Mouse (Mus musculus) left cerebral cortex, postnatal 14 days (tissue): ENCODE measurements around the gene Mtx1. TPM values are rescaled to one million over a fixed set of nuclear protein-coding genes. Genes with fewer than 3 reads are reported as not detected.
"Not testable (repeated sequence)": the region's sequence is repeated elsewhere in the genome, so short reads cannot be mapped to it uniquely, and the experiment has no call there.

Experiments used
- DNase-seq, 2 experiments: peaks; one replicate each; pipeline ENCODE4 v3.0.0; 2021 to 2022; ENCODE audit warnings: low spot score in 2 of 2, mixed read lengths in 1 of 2
- intact Hi-C: fragments of 180-260 bp; cut with DNase I; formaldehyde crosslinking; loops from one replicate; pipeline ENCODE4 v1.15.1; 2025
- total RNA-seq, 2 experiments: library from RNA; stranded (reverse); gene quantifications; 2 replicates each; pipeline ENCODE4 v1.2.3; 2021

Mtx1 gene
- total RNA-seq, 2 experiments from 2014 or later = 96.9 to 107 TPM

GRCm38 (mm10) chr3:89221167-89221566 lies 5.7 kb downstream of the Mtx1 start:
- intact Hi-C loops = loop anchor here (10.0 kb wide), 1 partner anchor 554 kb away; the partner anchor contains the start of gene Ube2q1
- no peak for DNase-seq

DNA sequence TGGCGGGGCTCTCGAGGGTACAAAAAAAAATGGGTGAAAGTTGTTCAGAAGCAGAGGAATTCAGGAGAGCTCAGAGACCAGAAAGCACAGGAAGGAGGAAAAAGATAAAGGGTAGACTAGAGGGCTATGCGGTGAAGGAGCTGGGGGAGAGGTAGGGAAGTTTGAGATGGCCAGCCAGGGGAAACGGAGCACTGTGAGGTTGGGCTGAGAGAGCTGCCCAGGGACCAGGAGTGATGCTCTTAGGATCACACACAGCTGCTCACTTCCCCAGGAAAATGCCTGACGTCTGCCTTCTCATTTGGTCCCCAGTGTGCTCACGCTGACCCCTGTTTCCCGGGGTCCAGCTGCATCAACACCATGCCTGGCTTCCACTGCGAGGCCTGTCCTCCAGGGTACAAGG lies 7.3 kb downstream of the Mtx1 start:
- intact Hi-C loops = no loop called here
- DNase-seq = no peak

GRCm38 (mm10) chr3:89218271-89218670 lies 8.6 kb downstream of the Mtx1 start:
- no peak for DNase-seq
- intact Hi-C loops = no loop called here

- intact Hi-C loops, DNase-seq: not testable (repeated sequence)
Observed at GRCm38 (mm10) chr3:89216407-89216806, 10.5 kb downstream of the Mtx1 start.

- intact Hi-C loops = no loop called here
- DNase-seq = peak; percentile 92 to 96
Observed at GRCm38 (mm10) chr3:89215853-89216252, 11.0 kb downstream of the Mtx1 start.

DNA sequence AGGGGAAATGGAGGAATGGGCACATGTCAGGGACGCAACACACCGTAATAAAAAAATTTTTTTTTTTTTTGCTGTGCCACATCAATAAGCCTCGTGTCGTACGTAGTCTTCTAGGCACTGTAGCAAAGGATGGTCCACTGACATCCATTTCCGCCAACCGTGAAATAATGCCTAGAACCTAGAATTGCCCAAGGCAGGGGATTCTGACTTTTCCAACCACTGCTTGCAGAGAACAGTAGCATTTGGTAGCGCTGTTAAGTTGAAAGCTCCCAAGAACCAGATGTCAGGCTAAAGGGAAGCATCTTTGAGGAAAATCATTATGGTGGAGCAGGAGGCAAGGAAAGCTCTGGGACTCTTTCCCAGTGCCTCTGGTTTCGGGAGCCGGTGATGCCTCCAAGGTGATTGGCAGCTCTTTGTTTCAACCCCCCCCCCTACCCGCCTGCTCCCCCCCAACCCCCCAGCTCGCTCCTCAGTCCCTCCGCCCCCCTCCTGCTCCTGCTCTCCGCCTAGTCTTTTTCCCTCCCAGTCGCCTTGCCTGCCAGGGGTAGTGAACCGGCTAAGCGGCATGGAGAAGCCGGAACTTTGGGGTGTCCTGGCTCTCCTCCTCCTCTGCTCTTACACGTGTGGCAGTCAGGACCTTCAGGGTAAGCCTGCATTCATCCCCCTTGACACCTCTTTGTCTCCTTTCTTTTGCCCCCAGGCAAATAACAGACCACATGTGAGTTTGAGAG lies 12.0 kb downstream of the Mtx1 start, which contains the start of gene Thbs3:
Gene Thbs3, plus strand, starts transcription at position 500 of the 731 bp plus-strand sequence.
- DNase-seq = no peak
- intact Hi-C loops = loop anchor here (5.0 kb wide), 1 partner anchor 98 kb away; no protein-coding TSS in a partner anchor

DNA sequence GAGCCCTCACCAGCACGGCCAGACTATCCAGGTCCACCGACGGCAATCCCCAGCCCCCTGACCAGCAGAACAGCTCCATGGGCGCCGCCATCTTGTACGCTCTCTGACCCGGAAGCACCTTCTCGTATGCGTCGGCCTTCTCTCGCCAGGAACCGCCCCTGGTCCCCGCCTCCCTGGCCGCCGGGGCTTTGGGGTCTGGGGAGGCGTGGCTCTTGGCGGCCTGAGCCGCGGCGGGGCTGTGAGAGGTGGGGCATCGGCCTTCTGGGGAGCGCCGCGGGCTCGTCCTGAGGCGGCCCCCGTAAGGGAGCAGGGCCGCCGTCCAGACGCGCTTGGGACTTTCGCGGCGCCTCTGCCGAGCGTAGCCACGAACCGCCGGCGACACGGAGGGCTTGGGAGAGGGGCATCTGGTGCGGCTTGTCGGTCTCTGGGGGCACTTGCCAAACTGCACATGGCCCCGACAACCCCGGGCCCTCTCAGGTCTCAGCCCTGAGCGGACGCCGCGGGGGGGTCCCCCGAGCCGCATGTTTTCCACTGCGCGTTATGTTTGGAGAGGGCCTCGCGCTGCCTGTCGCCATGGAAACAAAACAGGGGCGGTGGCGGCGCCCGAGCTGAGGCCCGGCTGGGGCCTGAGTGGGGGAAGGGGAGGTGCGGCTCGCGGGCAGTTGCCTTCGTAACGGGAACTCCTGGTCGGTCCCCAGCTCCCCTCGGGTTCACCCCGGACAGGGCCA lies 12.9 kb downstream of the Mtx1 start:
- intact Hi-C loops = loop anchor here (5.0 kb wide), 1 partner anchor 97 kb away; no protein-coding TSS in a partner anchor
- DNase-seq = peak; percentile 84 to 90

- DNase-seq = no peak
- intact Hi-C loops = loop anchor here (5.0 kb wide), 1 partner anchor 93 kb away; no protein-coding TSS in a partner anchor
Observed at GRCm38 (mm10) chr3:89210731-89211130, 16.2 kb downstream of the Mtx1 start.

- no peak for DNase-seq
Observed at GRCm38 (mm10) chr3:89210162-89210561, 16.7 kb downstream of the Mtx1 start.

DNA sequence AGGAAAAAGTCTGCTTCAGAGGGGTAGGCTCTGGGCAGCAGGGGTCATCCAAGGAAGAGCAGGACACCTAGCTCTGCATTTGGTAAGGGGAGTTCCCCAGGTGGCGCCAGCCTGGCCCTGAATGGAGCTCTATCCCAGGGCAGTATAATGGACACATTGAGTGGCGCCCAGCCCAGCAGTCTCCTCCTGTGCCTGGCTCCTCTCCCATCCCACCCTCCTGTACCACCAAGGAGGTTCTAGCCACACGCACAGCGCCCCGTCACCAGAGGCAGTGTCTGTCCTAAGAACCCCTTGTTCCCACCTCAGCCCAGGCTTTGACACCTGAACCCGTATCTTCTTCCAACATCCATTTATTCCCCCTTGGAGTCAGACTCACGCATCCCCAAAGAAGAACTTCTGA lies 17.2 kb downstream of the Mtx1 start:
- intact Hi-C loops = loop anchor here (5.0 kb wide), 1 partner anchor 92 kb away; no protein-coding TSS in a partner anchor
- no peak for DNase-seq

More at GRCm38 (mm10) chr3:89210162-89210561, 16.7 kb downstream of the Mtx1 start:
- intact Hi-C loops = loop anchor here (5.0 kb wide), 1 partner anchor 93 kb away; no protein-coding TSS in a partner anchor

- no peak for DNase-seq
- intact Hi-C loops = no loop called here
Observed at GRCm38 (mm10) chr3:89208736-89209135, 18.2 kb downstream of the Mtx1 start.

DNA sequence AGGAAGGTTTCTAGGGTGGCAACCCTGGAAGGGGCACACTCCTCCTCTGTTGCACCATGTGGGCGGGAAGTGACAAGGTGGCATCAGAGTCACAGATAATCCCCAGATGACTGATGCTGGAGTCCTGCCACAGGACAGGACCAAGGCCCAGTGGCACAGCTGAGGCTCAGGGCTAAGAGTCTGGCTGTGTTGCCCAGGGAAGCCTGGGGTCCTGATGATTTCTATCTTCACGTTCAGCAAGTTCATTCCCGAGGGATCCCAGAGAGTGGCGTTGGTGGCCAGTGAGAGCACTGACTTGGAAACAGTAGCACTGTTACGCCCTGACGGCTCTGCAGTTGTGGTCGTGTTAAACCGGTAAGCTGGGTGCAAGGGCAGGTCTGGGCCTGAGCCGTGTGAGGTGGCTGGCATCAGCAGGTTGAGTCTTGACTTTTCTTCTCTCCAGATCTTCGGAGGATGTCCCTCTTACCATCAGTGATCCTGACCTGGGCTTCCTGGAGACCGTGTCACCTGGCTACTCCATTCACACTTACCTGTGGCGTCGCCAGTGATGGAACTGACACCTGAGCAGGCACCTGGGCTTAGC lies 18.7 kb downstream of the Mtx1 start:
- no peak for DNase-seq
- intact Hi-C loops = no loop called here

- intact Hi-C loops = no loop called here
- no peak for DNase-seq
Observed at GRCm38 (mm10) chr3:89206695-89207094, 20.2 kb downstream of the Mtx1 start.

DNA sequence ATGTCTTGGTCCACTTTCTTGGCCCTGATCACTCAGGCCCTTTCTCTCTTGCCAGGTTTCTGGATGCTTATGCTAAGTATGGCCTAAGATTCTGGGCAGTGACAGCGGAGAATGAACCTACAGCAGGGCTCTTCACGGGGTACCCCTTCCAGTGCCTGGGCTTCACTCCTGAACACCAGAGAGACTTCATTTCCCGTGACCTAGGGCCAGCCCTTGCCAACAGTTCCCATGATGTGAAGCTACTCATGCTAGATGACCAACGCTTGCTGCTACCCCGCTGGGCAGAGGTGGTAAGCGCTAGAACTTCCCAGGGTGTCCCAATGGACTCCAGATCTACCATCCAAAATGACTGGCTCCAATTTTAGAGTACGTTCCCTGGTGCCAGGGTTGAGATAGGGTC lies 20.8 kb downstream of the Mtx1 start:
- intact Hi-C loops = no loop called here
- DNase-seq = no peak

DNA sequence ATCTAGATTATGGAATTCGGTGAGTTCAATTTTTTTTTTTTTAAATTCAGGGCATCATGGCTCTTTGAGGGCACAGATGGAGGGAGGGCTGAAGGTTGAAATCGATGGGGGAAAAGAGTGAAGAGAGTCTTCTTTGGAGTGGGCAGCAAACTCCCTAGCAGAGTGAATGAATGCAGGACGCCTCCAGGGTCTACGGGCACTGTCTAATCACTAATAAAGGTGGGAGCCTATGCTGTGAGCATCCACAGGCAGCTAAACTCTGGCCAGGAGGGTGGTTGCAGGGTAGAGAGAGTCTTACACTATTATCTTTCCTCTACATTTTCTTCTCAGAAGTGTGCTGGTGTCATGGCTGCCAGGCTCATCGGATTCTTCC lies 23.8 kb downstream of the Mtx1 start:
- DNase-seq = no peak
- intact Hi-C loops = no loop called here

DNA sequence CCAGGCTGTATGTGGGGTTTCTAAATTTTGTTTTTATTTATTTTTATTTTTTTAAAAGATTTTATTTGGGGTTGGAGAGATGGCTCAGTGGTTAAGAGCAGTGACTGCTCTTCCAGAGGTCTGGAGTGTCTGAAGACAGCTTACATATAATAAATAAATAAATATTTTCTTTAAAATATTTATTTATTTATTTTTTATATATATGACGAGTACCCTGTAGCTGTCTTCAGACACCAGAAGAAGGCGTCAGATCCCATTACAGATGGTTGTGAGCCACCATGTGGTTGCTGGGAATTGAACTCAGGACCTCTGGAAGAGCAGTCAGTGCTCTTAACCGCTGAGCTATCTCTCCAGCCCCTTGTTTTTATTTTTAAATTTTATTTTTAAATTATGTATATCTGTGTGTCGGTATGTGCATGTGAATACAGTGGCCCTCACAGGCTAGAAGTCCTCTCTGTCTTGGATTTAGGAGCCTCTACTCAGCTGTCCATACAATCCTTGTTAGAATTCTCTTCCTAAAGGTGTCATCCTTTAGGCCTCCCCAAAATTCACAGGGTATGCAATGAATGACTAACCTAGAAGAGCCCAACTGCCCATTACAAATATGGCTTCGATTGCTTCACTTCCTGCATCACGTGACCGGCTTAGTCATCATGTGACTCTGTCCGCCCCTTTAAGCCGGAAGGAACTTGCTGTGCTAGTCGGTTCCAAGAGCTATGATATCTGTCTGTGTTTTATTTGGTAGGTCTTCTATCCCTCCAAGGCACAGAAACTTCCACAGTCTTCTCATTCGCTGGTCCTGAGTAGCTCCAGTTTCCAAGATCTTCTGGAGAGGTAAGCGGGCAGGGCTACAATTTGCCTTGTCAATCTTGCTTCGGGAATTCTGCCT lies 24.4 kb downstream of the Mtx1 start, which contains the start of gene Gba:
Gene Gba, plus strand, starts transcription at position 676 of the 889 bp plus-strand sequence.
- DNase-seq = peak; percentile 91 to 92
- intact Hi-C loops = no loop called here

GRCm38 (mm10) chr3:89199839-89200238 lies 27.0 kb downstream of the Mtx1 start:
- intact Hi-C loops = no loop called here

GRCm38 (mm10) chr3:89195979-89196877 lies 30.7 kb downstream of the Mtx1 start:
- intact Hi-C loops = no loop called here
- DNase-seq = peak; percentile 83 to 90

More at GRCm38 (mm10) chr3:89199839-89200238, 27.0 kb downstream of the Mtx1 start:
- DNase-seq = no peak
